Mouse (Mus musculus): ENCODE results near the gene Tln2.

- TF ChIP-seq TAL1 (IDR thresholded peaks at IDR 0.05; ENCODE audit: low read length) (no peak), GATA1 (IDR thresholded peaks at IDR 0.05; ENCODE audit: low read length) (no peak)
Measured at GRCm38 (mm10) chr9:67214191-67214985, 345.1 kb downstream of the Tln2 start.
